In genomic region chr2:117090061-117090460, GRCm38 (mm10) we compare ENCODE assay signal across 23 mouse cellular contexts.
"Had no signal": no experiment of that assay in that cellular context is flagged by ENCODE, and none has a peak within 500 bp of the region (broad histone marks: within the 10 kb centered on the region; RNA-seq: fewer than 3 reads in every experiment).

No protein-coding gene starts in this region.

- ATAC-seq: hindbrain, postnatal 0 days; intestine, postnatal 0 days had no signal

- H3K4me3 ChIP-seq: heart, embryonic 10.5 days; heart, embryonic 13.5 days; heart, embryonic 15.5 days; hindbrain, embryonic 13.5 days; hindbrain, embryonic 15.5 days; layer of hippocampus, adult 2 months; left cerebral cortex, adult 2 months; limb, embryonic 10.5 days; limb, embryonic 12.5 days; liver, embryonic 13.5 days had no signal

- H3K27me3 ChIP-seq: heart, embryonic 13.5 days; heart, embryonic 15.5 days; hindbrain, embryonic 13.5 days; hindbrain, embryonic 15.5 days; limb, embryonic 12.5 days; liver, embryonic 13.5 days had no signal

- H3K9me3 ChIP-seq: heart, embryonic 10.5 days; heart, embryonic 13.5 days; heart, embryonic 15.5 days; hindbrain, embryonic 15.5 days; limb, embryonic 10.5 days; limb, embryonic 12.5 days; liver, embryonic 13.5 days had no signal

- H3K9ac ChIP-seq: heart, embryonic 13.5 days; heart, embryonic 15.5 days; hindbrain, embryonic 13.5 days; hindbrain, embryonic 15.5 days; limb, embryonic 12.5 days; liver, embryonic 13.5 days had no signal

- H3K4me2 ChIP-seq: heart, embryonic 13.5 days; heart, embryonic 15.5 days; hindbrain, embryonic 13.5 days; hindbrain, embryonic 15.5 days; limb, embryonic 12.5 days; liver, embryonic 11.5 days; liver, embryonic 13.5 days had no signal

- H3K27ac ChIP-seq: heart, embryonic 10.5 days; heart, embryonic 15.5 days; hindbrain, embryonic 13.5 days; hindbrain, embryonic 15.5 days; hindbrain, postnatal 0 days; layer of hippocampus, adult 2 months; limb, embryonic 10.5 days; limb, embryonic 12.5 days; liver, embryonic 13.5 days had no signal

- H3K36me3 ChIP-seq: heart, embryonic 10.5 days; heart, embryonic 13.5 days; heart, embryonic 15.5 days; hindbrain, embryonic 13.5 days; hindbrain, embryonic 15.5 days; limb, embryonic 10.5 days; limb, embryonic 12.5 days; liver, embryonic 13.5 days had no signal

- DNase-seq: gastrocnemius, postnatal 25 days; heart, adult 18-20 months; heart, postnatal 14 days; heart, postnatal 36 days; kidney, adult 18-20 months; kidney, adult 8-10 months; kidney, postnatal 10 days; kidney, postnatal 25 days; kidney, postnatal 4 days; liver; liver, embryonic 13.5 days had no signal
